Mouse (Mus musculus) heart, adult 2 months (tissue): ENCODE measurements around the gene Clec18a. TPM values are rescaled to one million over a fixed set of nuclear protein-coding genes. Genes with fewer than 3 reads are reported as not detected.

Experiments used
- DNase-seq, 2 experiments: peaks; one replicate each; pipeline ENCODE4 v3.0.0; 2021
- H3K27ac ChIP-seq: fragments of 200-600 bp; 2 replicates; pipeline ENCODE4 v1.8.1; 2022
- H3K27me3 ChIP-seq: fragments of 200-500 bp; 2 replicates; pipeline ENCODE4 v1.6.1; 2012; ENCODE audit warnings: mild to moderate bottlenecking, low read length, inconsistent platforms, mixed read lengths; ENCODE audit not compliant: control insufficient read depth, insufficient read depth
- H3K36me3 ChIP-seq: fragments of 200-500 bp; 2 replicates; pipeline ENCODE4 v1.6.1; 2012; ENCODE audit warnings: low read length, inconsistent platforms; ENCODE audit not compliant: control insufficient read depth, insufficient read depth
- H3K4me1 ChIP-seq: fragments of 200-500 bp; 2 replicates; pipeline ENCODE4 v1.6.1; 2011; ENCODE audit warnings: low read length; ENCODE audit not compliant: control insufficient read depth, insufficient read depth
- H3K4me3 ChIP-seq: fragments of 200-600 bp; 2 replicates; pipeline ENCODE4 v1.8.1; 2022
- H3K79me2 ChIP-seq: fragments of 200-500 bp; replicated peaks from 2 replicates; pipeline ENCODE4 v1.6.1; 2012; ENCODE audit warnings: mild to moderate bottlenecking, inconsistent platforms, low read length, moderate library complexity, mixed read lengths; ENCODE audit not compliant: control insufficient read depth, insufficient read depth
- H3K9ac ChIP-seq: fragments of 200-500 bp; 2 replicates; pipeline ENCODE4 v1.6.1; 2012; ENCODE audit warnings: low read depth, mild to moderate bottlenecking, control low read depth, inconsistent platforms, low read length, mixed read lengths
- CTCF ChIP-seq: fragments of 200-600 bp; IDR thresholded peaks from 2 replicates; pipeline ENCODE4 v1.8.1; 2022; ENCODE audit warnings: antibody characterized with exemption, mild to moderate bottlenecking, moderate library complexity
- EP300 ChIP-seq: fragments of 200-500 bp; IDR thresholded peaks from 2 replicates; pipeline ENCODE4 v1.6.1; 2011; ENCODE audit warnings: low read depth, low read length, control low read depth; ENCODE audit not compliant: insufficient read depth
- POLR2A ChIP-seq: fragments of 200-500 bp; IDR thresholded peaks from 2 replicates; pipeline ENCODE4 v1.6.1; 2011; ENCODE audit warnings: mild to moderate bottlenecking, low read depth, low read length, control low read depth; ENCODE audit not compliant: insufficient read depth
- WGBS: fragments of 180-500 bp; shearing (Covaris S2); methylation state at CpG from one replicate; pipeline ENCODE4 v1.1.7; 2018; 5-methylcytosine and 5-hydroxymethylcytosine counted together
- intact Hi-C: fragments of 180-260 bp; cut with DNase I; formaldehyde crosslinking; loops from one replicate; pipeline ENCODE4 v1.15.1; 2025
- polyA plus RNA-seq: library from polyadenylated mRNA; depleted of rRNA; stranded (reverse); fragments of >200 nt; gene quantifications from 2 replicates; pipeline ENCODE4 v1.2.3, GENCODE M21; 2012
- total RNA-seq, 2 experiments: library from RNA; stranded (reverse); gene quantifications; 2 replicates each; pipeline ENCODE4 v1.2.3; 2021

Gene Clec18a
- total and polyA plus RNA-seq, 3 experiments, result 1.1 to 1.3 (median 1.1) TPM

DNA sequence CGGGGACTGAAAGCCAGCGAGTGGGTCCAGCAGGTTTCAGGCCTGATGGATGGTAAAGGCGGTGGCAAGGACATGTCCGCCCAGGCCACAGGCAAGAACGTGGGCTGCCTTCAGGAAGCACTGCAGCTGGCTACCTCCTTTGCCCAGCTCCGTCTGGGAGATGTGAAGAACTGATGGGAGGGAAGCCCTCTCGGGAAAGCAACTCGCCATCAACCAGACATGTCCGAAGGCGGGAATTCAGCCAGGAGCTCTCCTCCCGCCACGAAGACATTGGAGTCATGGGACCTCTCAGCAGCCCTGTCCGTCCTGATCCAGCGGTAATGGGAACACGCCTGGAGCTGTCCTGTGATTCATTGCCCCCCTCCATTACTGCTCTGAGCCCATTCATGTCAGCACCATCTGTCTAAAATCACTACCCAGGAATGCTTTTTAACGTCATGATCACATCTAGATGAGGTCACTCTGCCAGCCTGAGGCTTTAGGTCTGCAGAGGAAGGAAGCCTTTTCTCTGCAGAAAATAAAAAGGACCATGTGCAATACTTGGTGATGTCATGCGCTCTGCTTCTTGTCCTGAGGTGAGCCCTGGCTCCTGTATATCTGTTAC, 37.1 kb downstream of the Clec18a start:
- no peaks in the 10 kb centered on the region for H3K79me2 ChIP-seq
- no peaks in the 10 kb centered on the region for H3K36me3 ChIP-seq
- intact Hi-C loops, result no loop called here
- H3K4me1 ChIP-seq, result no peaks in the 10 kb centered on the region
- no peak overlapping the region for H3K27ac ChIP-seq
- no peak for TF ChIP-seq EP300
- no peak for TF ChIP-seq CTCF
- no peak for TF ChIP-seq POLR2A
- no peak for DNase-seq
- H3K27me3 ChIP-seq, result no peaks in the 10 kb centered on the region
- H3K4me3 ChIP-seq, result no peak overlapping the region
- no peak overlapping the region for H3K9ac ChIP-seq
- WGBS, result 82% methylated on average over 17 of the region's 17 CpGs

DNA sequence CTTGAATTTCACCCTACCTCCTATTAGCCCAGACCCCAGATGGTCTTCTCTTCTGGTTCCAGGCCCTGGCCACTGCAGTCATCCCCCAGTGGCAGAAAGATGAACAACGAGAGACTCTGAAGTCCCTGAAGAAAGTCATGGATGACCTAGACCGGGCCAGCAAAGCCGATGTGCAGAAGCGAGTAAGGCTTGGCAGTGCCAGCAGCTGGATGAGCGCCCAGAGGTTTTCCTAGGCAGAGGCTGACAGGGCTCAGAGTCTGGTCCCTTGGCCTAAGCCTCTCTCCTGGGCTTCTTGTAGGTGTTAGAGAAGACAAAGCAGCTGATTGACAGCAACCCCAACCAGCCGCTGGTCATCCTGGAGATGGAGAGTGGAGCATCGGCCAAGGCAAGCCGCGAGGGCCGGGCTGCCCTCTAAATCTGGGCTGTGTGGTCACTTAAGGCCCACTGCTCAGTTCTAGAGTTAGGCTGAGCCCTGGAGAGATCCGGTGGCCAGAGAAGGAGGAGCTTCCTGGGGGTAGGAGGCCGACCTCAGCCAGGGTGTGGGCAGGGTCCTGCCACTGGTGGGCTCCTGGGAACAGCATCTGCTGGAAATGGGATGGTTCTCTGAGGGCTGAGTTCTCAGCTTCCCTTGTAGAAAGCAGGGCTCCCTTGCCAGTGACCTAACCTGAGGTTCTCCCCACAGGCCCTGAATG, 38.3 kb downstream of the Clec18a start:
- H3K79me2 ChIP-seq, result no peaks in the 10 kb centered on the region
- H3K27ac ChIP-seq, result no peak overlapping the region
- peak; percentile 38 to 43 for DNase-seq
- H3K36me3 ChIP-seq, result no peaks in the 10 kb centered on the region
- WGBS, result 76% methylated on average over 12 of the region's 12 CpGs
- TF ChIP-seq CTCF (no peak), EP300 (no peak), POLR2A (no peak)
- no peaks in the 10 kb centered on the region for H3K4me1 ChIP-seq
- intact Hi-C loops, result no loop called here
- no peaks in the 10 kb centered on the region for H3K27me3 ChIP-seq
- no peak overlapping the region for H3K9ac ChIP-seq
- no peak overlapping the region for H3K4me3 ChIP-seq

DNA sequence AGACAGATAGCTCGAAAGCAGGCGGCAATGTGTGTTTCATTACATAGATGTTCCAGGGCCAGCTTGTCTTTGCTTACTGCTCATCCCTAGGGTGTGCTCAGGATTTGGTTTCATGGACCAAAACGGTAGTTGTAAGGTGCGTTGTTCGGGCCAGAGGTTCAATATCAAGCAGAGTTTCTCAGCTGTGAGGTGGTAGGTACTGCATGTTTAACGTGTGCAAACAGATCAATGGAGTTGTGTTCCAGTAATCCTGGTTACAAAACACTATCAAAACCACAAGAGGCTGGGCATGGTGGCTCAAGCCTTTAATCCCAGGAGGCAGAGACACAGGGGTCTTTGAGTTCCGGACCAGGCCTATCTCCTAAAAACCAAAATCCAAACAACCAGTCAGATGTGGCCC, 43.1 kb downstream of the Clec18a start:
- TF ChIP-seq CTCF (no peak), POLR2A (no peak), EP300 (no peak)
- 95% methylated on average over 7 of the region's 7 CpGs for WGBS
- intact Hi-C loops, result no loop called here
- Histone ChIP-seq H3K79me2 (no peaks in the 10 kb centered on the region), H3K4me3 (no peak overlapping the region), H3K27me3 (no peaks in the 10 kb centered on the region), H3K9ac (no peak overlapping the region), H3K36me3 (no peaks in the 10 kb centered on the region), H3K4me1 (no peaks in the 10 kb centered on the region), H3K27ac (no peak overlapping the region)
- DNase-seq, result no peak

DNA sequence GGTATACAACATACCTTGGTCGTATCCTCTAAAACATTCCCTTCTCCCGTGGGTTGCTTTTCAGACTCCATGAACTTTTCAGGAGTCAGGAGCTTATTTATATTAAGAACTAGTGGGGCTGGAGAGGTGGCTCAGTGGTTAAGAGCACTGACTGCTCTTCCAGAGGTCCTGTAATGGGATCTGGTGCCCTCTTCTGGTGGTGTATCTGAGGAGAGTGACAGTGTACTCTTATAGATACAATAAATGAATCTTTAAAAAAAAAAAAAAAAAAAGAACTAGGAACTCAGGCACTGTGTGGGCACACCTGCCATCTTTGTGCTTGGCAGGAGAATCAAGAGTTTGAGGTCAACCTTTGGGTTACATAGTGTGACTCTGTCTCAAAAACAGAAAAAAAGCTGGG, 43.5 kb downstream of the Clec18a start:
- 96% methylated on average over 2 of the region's 2 CpGs for WGBS
- no peak for DNase-seq
- H3K79me2 ChIP-seq, result no peaks in the 10 kb centered on the region
- no peak for TF ChIP-seq EP300
- TF ChIP-seq CTCF, result peak; percentile 31; the same call in 1 of the 2 replicates
- no peak overlapping the region for H3K9ac ChIP-seq
- no peak overlapping the region for H3K27ac ChIP-seq
- intact Hi-C loops, result no loop called here
- H3K27me3 ChIP-seq, result no peaks in the 10 kb centered on the region
- no peak overlapping the region for H3K4me3 ChIP-seq
- H3K4me1 ChIP-seq, result no peaks in the 10 kb centered on the region
- H3K36me3 ChIP-seq, result no peaks in the 10 kb centered on the region

DNA sequence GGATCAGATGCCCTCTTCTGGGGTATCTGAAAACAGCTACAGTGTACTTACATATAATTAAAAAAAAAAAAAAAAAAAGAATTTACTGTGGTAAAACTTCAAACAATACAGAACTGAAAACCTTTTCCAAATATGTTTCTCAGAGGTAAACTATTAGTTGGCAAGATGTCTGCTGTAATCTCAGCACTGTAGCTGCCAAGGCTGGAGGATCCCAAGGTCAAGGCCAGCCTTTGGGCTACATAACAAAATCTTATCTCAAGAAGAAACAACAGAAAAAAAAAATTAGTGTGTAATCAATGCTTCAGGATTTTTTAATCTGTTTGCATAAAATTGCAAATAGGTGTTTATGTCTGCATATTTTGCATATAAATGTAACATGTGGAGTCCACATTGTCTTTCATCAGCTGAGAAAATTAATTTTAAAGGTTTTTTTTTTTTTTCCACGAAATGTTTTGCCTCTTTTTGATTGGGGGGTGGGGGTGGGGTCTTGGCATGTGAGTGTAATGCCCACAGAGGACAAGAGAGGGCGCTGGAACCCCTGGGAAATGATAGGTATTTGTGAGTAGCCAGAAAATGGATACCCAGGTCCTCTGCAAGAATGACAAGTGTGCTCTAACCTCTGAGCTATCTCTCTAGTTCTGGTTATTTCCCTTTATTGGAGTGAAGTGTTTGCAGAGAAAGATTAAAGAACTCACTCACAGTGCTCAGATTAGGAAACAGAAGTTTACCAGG, 48.1 kb downstream of the Clec18a start:
- no peak overlapping the region for H3K9ac ChIP-seq
- no peaks in the 10 kb centered on the region for H3K36me3 ChIP-seq
- H3K27me3 ChIP-seq, result no peaks in the 10 kb centered on the region
- H3K27ac ChIP-seq, result no peak overlapping the region
- WGBS, result 32% methylated on average over 2 of the region's 2 CpGs
- TF ChIP-seq POLR2A (no peak), EP300 (no peak), CTCF (peak; percentile 37)
- no peak for DNase-seq
- no peaks in the 10 kb centered on the region for H3K4me1 ChIP-seq
- no peak overlapping the region for H3K4me3 ChIP-seq
- intact Hi-C loops, result no loop called here
- H3K79me2 ChIP-seq, result no peaks in the 10 kb centered on the region

DNA sequence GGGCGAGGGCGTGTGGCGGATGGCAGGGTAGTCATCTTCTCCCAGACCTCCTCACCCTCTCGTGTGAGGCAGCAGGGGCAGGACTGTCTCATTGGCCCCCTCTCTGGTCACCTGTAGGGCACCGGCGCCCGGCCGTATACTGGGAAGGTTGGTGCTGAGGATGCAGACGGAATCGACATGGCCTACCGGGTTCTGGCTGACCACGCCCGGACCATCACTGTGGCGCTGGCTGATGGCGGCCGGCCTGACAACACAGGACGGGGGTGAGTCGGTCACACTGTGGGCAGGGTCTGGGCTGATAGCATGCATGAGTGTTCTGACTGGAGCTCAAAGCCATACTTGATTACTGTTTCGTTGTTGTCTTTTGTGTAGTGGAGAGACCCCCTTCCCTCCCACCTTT, 49.7 kb downstream of the Clec18a start:
- Histone ChIP-seq H3K27ac (no peak overlapping the region), H3K9ac (no peak overlapping the region), H3K79me2 (no peaks in the 10 kb centered on the region), H3K36me3 (no peaks in the 10 kb centered on the region), H3K4me3 (no peak overlapping the region), H3K4me1 (no peaks in the 10 kb centered on the region), H3K27me3 (no peaks in the 10 kb centered on the region)
- no peak for DNase-seq
- TF ChIP-seq CTCF, result no peak
- no peak for TF ChIP-seq POLR2A
- TF ChIP-seq EP300, result no peak
- intact Hi-C loops, result no loop called here
- WGBS, result 94% methylated on average over 19 of the region's 19 CpGs
